Mouse (Mus musculus): ENCODE measurements at regions not wholly inside any gene's neighbourhood (a gene's known extent, or its start where the extent isn't known, plus 50 kb on each side); places are given as distances from the start of the nearest gene placed in this dataset.

GRCm38 (mm10) chr12:96748868-96749615 is 1057.0 kb downstream of the Flrt2 start:
- Histone ChIP-seq H3K27ac (ENCODE audit: low read depth, low read length) (no peak overlapping the region), H3K36me3 (ENCODE audit: control insufficient read depth, insufficient read depth, low read length) (no peaks in the 10 kb centered on the region), H3K27me3 (replicated peaks; ENCODE audit: control insufficient read depth, insufficient read depth, low read length) (no peaks in the 10 kb centered on the region), H3K4me2 (ENCODE audit: low read length) (no peak overlapping the region), H3K9me3 (replicated peaks; ENCODE audit: control insufficient read depth, low read length) (no peaks in the 10 kb centered on the region), H3K9ac (ENCODE audit: low read length) (no peak overlapping the region), H3K4me1 (ENCODE audit: control insufficient read depth, insufficient read depth, low read length) (no peaks in the 10 kb centered on the region), H3K4me3 (ENCODE audit: low read depth, low read length) (no peak overlapping the region)
- ATAC-seq (no peak), DNase-seq (ENCODE audit: low spot score) (no peak)
- WGBS, result 77% methylated on average over 5 of the region's 5 CpGs

GRCm38 (mm10) chr12:96754714-96755113 is 1062.7 kb downstream of the Flrt2 start:
- no peak overlapping the region for H3K4me3 ChIP-seq (ENCODE audit: low read depth, low read length)
- H3K9me3 ChIP-seq (replicated peaks; ENCODE audit: control insufficient read depth, low read length), result no peaks in the 10 kb centered on the region
- peak; percentile 6 for DNase-seq (ENCODE audit: low spot score)
- H3K9ac ChIP-seq (ENCODE audit: low read length), result no peak overlapping the region
- no peak overlapping the region for H3K27ac ChIP-seq (ENCODE audit: low read depth, low read length)
- no peaks in the 10 kb centered on the region for H3K27me3 ChIP-seq (replicated peaks; ENCODE audit: control insufficient read depth, insufficient read depth, low read length)
- WGBS, result 8% methylated on average over 5 of the region's 5 CpGs
- no peaks in the 10 kb centered on the region for H3K36me3 ChIP-seq (ENCODE audit: control insufficient read depth, insufficient read depth, low read length)
- no peaks in the 10 kb centered on the region for H3K4me1 ChIP-seq (ENCODE audit: control insufficient read depth, insufficient read depth, low read length)
- no peak for ATAC-seq
- H3K4me2 ChIP-seq (ENCODE audit: low read length), result no peak overlapping the region

GRCm38 (mm10) chr12:96763153-96763552 is 1071.1 kb downstream of the Flrt2 start:
- H3K4me1 ChIP-seq (ENCODE audit: control insufficient read depth, insufficient read depth, low read length), result no peaks in the 10 kb centered on the region; the same call in 1 of the 2 replicates
- no peaks in the 10 kb centered on the region for H3K36me3 ChIP-seq (ENCODE audit: control insufficient read depth, insufficient read depth, low read length)
- H3K9ac ChIP-seq (ENCODE audit: low read length), result no peak overlapping the region
- no peaks in the 10 kb centered on the region for H3K9me3 ChIP-seq (replicated peaks; ENCODE audit: control insufficient read depth, low read length)
- no peaks in the 10 kb centered on the region for H3K27me3 ChIP-seq (replicated peaks; ENCODE audit: control insufficient read depth, insufficient read depth, low read length)
- 18% methylated on average over 5 of the region's 5 CpGs for WGBS
- no peak overlapping the region for H3K27ac ChIP-seq (ENCODE audit: low read depth, low read length)
- ATAC-seq (no peak), DNase-seq (ENCODE audit: low spot score) (no peak)
- H3K4me2 ChIP-seq (ENCODE audit: low read length), result no peak overlapping the region
- H3K4me3 ChIP-seq (ENCODE audit: low read depth, low read length), result no peak overlapping the region

- H3K9me3 ChIP-seq (replicated peaks; ENCODE audit: control insufficient read depth, low read length), result no peaks in the 10 kb centered on the region
- H3K27ac ChIP-seq (ENCODE audit: low read depth, low read length), result no peak overlapping the region
- H3K27me3 ChIP-seq (replicated peaks; ENCODE audit: control insufficient read depth, insufficient read depth, low read length), result no peaks in the 10 kb centered on the region
- H3K4me2 ChIP-seq (ENCODE audit: low read length), result no peak overlapping the region
- DNase-seq (ENCODE audit: low spot score), result no peak
- no peak overlapping the region for H3K4me3 ChIP-seq (ENCODE audit: low read depth, low read length)
- no peak for ATAC-seq
- H3K9ac ChIP-seq (ENCODE audit: low read length), result no peak overlapping the region
- no peaks in the 10 kb centered on the region for H3K36me3 ChIP-seq (ENCODE audit: control insufficient read depth, insufficient read depth, low read length)
- 76% methylated on average over 2 of the region's 2 CpGs for WGBS
- no peaks in the 10 kb centered on the region; the same call in 1 of the 2 replicates for H3K4me1 ChIP-seq (ENCODE audit: control insufficient read depth, insufficient read depth, low read length)
These were observed 1071.6 kb downstream of the Flrt2 start for GRCm38 (mm10) chr12:96763621-96764020.

GRCm38 (mm10) chr12:96764186-96764585 is 1072.2 kb downstream of the Flrt2 start:
- ATAC-seq (no peak), DNase-seq (ENCODE audit: low spot score) (no peak)
- no peak overlapping the region for H3K4me2 ChIP-seq (ENCODE audit: low read length)
- H3K27ac ChIP-seq (ENCODE audit: low read depth, low read length), result no peak overlapping the region
- H3K9me3 ChIP-seq (replicated peaks; ENCODE audit: control insufficient read depth, low read length), result no peaks in the 10 kb centered on the region
- no peaks in the 10 kb centered on the region for H3K27me3 ChIP-seq (replicated peaks; ENCODE audit: control insufficient read depth, insufficient read depth, low read length)
- no peaks in the 10 kb centered on the region; the same call in 1 of the 2 replicates for H3K4me1 ChIP-seq (ENCODE audit: control insufficient read depth, insufficient read depth, low read length)
- no peaks in the 10 kb centered on the region for H3K36me3 ChIP-seq (ENCODE audit: control insufficient read depth, insufficient read depth, low read length)
- H3K4me3 ChIP-seq (ENCODE audit: low read depth, low read length), result no peak overlapping the region
- no peak overlapping the region for H3K9ac ChIP-seq (ENCODE audit: low read length)

- Histone ChIP-seq H3K4me3 (ENCODE audit: low read depth, low read length) (no peak overlapping the region), H3K36me3 (ENCODE audit: control insufficient read depth, insufficient read depth, low read length) (no peaks in the 10 kb centered on the region), H3K4me2 (ENCODE audit: low read length) (no peak overlapping the region), H3K9ac (ENCODE audit: low read length) (no peak overlapping the region), H3K9me3 (replicated peaks; ENCODE audit: control insufficient read depth, low read length) (no peaks in the 10 kb centered on the region), H3K4me1 (ENCODE audit: control insufficient read depth, insufficient read depth, low read length) (no peaks in the 10 kb centered on the region), H3K27me3 (replicated peaks; ENCODE audit: control insufficient read depth, insufficient read depth, low read length) (no peaks in the 10 kb centered on the region), H3K27ac (ENCODE audit: low read depth, low read length) (no peak overlapping the region)
- WGBS, result 94% methylated on average over 3 of the region's 3 CpGs
- DNase-seq (ENCODE audit: low spot score) (no peak), ATAC-seq (no peak)
These were observed 1079.2 kb downstream of the Flrt2 start for GRCm38 (mm10) chr12:96771222-96771621.

GRCm38 (mm10) chr12:96821376-96821775 is 1129.3 kb downstream of the Flrt2 start:
- Histone ChIP-seq H3K27me3 (replicated peaks; ENCODE audit: control insufficient read depth, insufficient read depth, low read length) (no peaks in the 10 kb centered on the region), H3K27ac (ENCODE audit: low read depth, low read length) (no peak overlapping the region), H3K9ac (ENCODE audit: low read length) (no peak overlapping the region), H3K4me2 (ENCODE audit: low read length) (no peak overlapping the region), H3K36me3 (ENCODE audit: control insufficient read depth, insufficient read depth, low read length) (no peaks in the 10 kb centered on the region), H3K9me3 (replicated peaks; ENCODE audit: control insufficient read depth, low read length) (no peaks in the 10 kb centered on the region), H3K4me1 (ENCODE audit: control insufficient read depth, insufficient read depth, low read length) (no peaks in the 10 kb centered on the region), H3K4me3 (ENCODE audit: low read depth, low read length) (no peak overlapping the region)
- DNase-seq (ENCODE audit: low spot score), result peak; percentile 32
- WGBS, result 59% methylated on average over 1 of the region's 1 CpGs
- no peak for ATAC-seq

- H3K9me3 ChIP-seq (replicated peaks; ENCODE audit: control insufficient read depth, low read length), result no peaks in the 10 kb centered on the region
- DNase-seq (ENCODE audit: low spot score), result no peak
- no peaks in the 10 kb centered on the region for H3K36me3 ChIP-seq (ENCODE audit: control insufficient read depth, insufficient read depth, low read length)
- no peak overlapping the region for H3K9ac ChIP-seq (ENCODE audit: low read length)
- 98% methylated on average over 1 of the region's 1 CpGs for WGBS
- no peaks in the 10 kb centered on the region for H3K27me3 ChIP-seq (replicated peaks; ENCODE audit: control insufficient read depth, insufficient read depth, low read length)
- ATAC-seq, result no peak
- no peak overlapping the region for H3K4me3 ChIP-seq (ENCODE audit: low read depth, low read length)
- no peak overlapping the region for H3K27ac ChIP-seq (ENCODE audit: low read depth, low read length)
- H3K4me2 ChIP-seq (ENCODE audit: low read length), result no peak overlapping the region
- H3K4me1 ChIP-seq (ENCODE audit: control insufficient read depth, insufficient read depth, low read length), result no peaks in the 10 kb centered on the region
These were observed 1136.4 kb downstream of the Flrt2 start for GRCm38 (mm10) chr12:96828415-96828814.
